Mouse (Mus musculus): ENCODE measurements around the gene Cd72. TPM values are rescaled to one million over a fixed set of nuclear protein-coding genes. Genes with fewer than 3 reads are reported as not detected.

Cd72 gene
- total RNA-seq, 2 experiments from 2014 or later, result 0.56 to 0.69 TPM

DNA sequence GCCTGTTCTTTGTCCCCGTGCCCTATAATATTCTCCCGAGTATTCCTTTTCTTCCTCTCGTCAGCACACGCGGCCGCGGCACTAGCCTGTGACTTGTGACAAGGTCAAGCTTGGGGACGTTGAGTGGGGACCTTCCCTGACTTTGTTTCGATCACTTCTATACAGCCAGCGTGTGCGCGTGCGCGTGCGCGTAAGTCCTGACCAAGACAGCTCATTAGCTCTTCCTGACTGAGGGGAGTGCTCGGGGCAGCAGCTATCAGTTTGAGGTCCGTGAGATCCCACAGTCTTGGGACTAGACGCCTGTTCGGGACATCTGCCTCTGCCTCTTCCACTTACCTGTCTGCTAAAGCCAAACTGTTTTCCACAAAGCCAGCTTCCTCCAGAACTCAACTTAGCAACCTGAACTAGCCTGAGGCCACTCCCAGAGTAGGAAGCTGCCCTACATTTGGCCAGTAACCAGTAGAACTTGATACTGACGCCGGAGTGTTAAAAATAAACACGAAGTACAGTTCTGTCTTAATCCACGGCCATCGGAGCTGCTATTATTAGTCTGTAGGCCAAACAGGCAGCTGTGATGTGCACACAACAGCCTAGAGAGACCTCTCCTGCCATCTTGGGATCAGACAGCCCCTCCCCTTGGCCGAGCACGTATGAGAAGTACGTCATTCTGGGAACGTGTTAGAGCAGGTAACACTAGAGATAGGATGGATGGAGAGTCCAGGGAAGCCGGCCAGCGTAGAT is 54.9 kb downstream of the Cd72 start:
- peak; percentile 69 for DNase-seq

DNA sequence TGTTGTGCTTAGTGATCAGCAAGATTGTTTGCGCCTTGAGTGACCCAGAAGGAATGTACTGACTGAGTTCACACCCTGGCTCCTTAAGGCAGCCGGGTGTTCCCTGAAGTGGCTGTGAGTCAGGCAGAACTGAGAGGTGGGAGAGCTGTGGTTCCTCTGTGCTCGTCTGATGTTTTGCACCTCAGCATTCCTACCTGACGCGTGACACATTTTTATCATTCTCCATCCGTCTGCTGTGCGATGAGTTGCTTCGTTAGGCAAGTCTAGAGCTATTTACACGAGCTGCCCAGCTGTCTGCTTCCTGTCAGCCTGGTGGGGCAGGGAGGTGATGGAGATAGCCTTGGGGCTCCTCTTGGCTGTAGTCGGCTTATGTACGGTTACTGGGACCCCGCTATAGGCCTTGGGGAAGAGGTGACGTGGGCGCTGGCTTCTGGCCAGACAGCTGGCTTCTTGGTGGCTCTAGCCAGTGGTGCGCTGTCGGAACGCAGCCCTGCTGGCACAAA is 55.5 kb downstream of the Cd72 start:
- DNase-seq, result peak; percentile 86

DNA sequence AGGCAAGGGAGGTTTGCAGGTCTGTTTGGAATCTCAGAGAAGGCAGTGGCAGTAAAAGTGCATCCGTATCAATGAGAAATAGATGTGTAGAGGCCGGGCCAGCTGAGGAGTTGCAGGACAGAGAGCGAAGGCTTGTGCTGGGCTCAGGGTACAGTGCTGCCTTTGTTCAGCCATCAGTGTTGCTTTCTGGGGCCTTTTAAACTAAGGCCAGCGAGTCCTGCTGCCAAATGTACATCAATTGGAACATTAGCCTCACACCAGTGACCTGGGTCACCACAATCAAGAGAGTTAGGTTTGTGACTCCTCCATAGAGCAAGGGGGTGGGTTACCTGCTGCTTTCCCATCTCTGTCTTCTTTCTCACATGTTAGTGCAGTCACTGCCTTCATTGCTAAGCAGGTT is 56.4 kb downstream of the Cd72 start:
- DNase-seq, result no peak

Other genes starting within 250 kb of the Cd72 start
- gene Atp8b5, start 187.5 kb downstream of the Cd72 start, total RNA-seq (2021), result under 1 TPM; 0.05 to 0.14 TPM
- 10 to 100 TPM; 39.5 to 41.2 TPM for gene Rusc2, start 72.6 kb downstream of the Cd72 start, total RNA-seq (2021)
- not detected for gene Fam166b, start 25.5 kb downstream of the Cd72 start, total RNA-seq (2021)
- 10 to 100 TPM; 41.2 to 45.4 TPM for gene Tesk1, start 12.7 kb downstream of the Cd72 start, total RNA-seq (2021)
- gene Sit1, start 29.1 kb upstream of the Cd72 start, total RNA-seq (2021), result not detected
- 10 to 100 TPM; 33.3 to 36.9 TPM for gene Ccdc107, start 38.3 kb upstream of the Cd72 start, total RNA-seq (2021)
- 10 to 100 TPM; 14.0 to 15.7 TPM for gene Arhgef39, start 45.1 kb upstream of the Cd72 start, total RNA-seq (2021)
- under 1 TPM; 0.74 to 0.97 TPM for gene Car9, start 52.3 kb upstream of the Cd72 start, total RNA-seq (2021)
- gene Tpm2, start 69.1 kb upstream of the Cd72 start, total RNA-seq (2021), result 100 to 1,000 TPM; 104 to 136 TPM
- gene Creb3, start 107.7 kb upstream of the Cd72 start, total RNA-seq (2021), result 10 to 100 TPM; 53.2 to 53.4 TPM
- 100 to 1,000 TPM; 184 to 187 TPM for gene Tln1, start 108.1 kb upstream of the Cd72 start, total RNA-seq (2021)
- gene Rgp1, start 124.1 kb upstream of the Cd72 start, total RNA-seq (2021), result 10 to 100 TPM; 38.6 to 39.1 TPM
- 10 to 100 TPM; 17.7 to 17.8 TPM for gene Gba2, start 124.2 kb upstream of the Cd72 start, total RNA-seq (2021)
- under 1 TPM in 1 of 2 experiments, not detected in 1; 0.52 TPM for gene Msmp, start 129.9 kb upstream of the Cd72 start, total RNA-seq (2021)
- 10 to 100 TPM; 35.1 to 35.8 TPM for gene Npr2, start 177.3 kb upstream of the Cd72 start, total RNA-seq (2021)
- gene Spag8, start 199.0 kb upstream of the Cd72 start, total RNA-seq (2021), result under 1 TPM in 1 of 2 experiments, not detected in 1; 0.32 TPM
- gene Hint2, start 201.8 kb upstream of the Cd72 start, total RNA-seq (2021), result 10 to 100 TPM; 92.2 to 98.4 TPM
- gene Tmem8b, start 214.3 kb upstream of the Cd72 start, total RNA-seq (2021), result 10 to 100 TPM; 15.4 to 17.9 TPM
- under 1 TPM in 1 of 2 experiments, not detected in 1; 0.23 TPM for gene Fam221b, start 214.5 kb upstream of the Cd72 start, total RNA-seq (2021)
- not detected for gene Olfr70, start 246.2 kb upstream of the Cd72 start, total RNA-seq (2021)